Mouse (Mus musculus) hindbrain, embryonic 10.5 days (tissue): ENCODE measurements around the gene Emx1. TPM values are rescaled to one million over a fixed set of nuclear protein-coding genes. Genes with fewer than 3 reads are reported as not detected.

ENCODE experiments used
- DNase-seq: peaks from one replicate; pipeline ENCODE4 v3.0.0-alpha.2; 2017; ENCODE audit warnings: low spot score
- H3K27ac ChIP-seq: fragments of 300-500 bp; sonication (generic); 2 replicates; pipeline ENCODE4 v1.5.1; 2016; ENCODE audit warnings: mild to moderate bottlenecking, moderate library complexity
- H3K27me3 ChIP-seq: fragments of 300-500 bp; sonication (generic); 2 replicates; pipeline ENCODE4 v1.6.1; 2016; ENCODE audit warnings: mild to moderate bottlenecking; ENCODE audit not compliant: poor library complexity, insufficient read depth, severe bottlenecking
- H3K36me3 ChIP-seq: fragments of 300-500 bp; sonication (generic); 2 replicates; pipeline ENCODE4 v1.6.1; 2016; ENCODE audit warnings: mild to moderate bottlenecking, moderate library complexity
- H3K4me1 ChIP-seq: fragments of 300-500 bp; sonication (generic); replicated peaks from 2 replicates; pipeline ENCODE4 v1.6.1; 2016; ENCODE audit warnings: mild to moderate bottlenecking
- H3K4me3 ChIP-seq: fragments of 300-500 bp; sonication (generic); 2 replicates; pipeline ENCODE4 v1.5.1; 2016; ENCODE audit warnings: mild to moderate bottlenecking, moderate library complexity
- H3K9me3 ChIP-seq: fragments of 300-500 bp; sonication (generic); 2 replicates; pipeline ENCODE4 v1.6.1; 2016; ENCODE audit warnings: mild to moderate bottlenecking, moderate library complexity
- WGBS: fragments of 180-500 bp; shearing (Covaris S2); methylation state at CpG from one replicate; pipeline ENCODE4 v1.1.7; 2016; 5-methylcytosine and 5-hydroxymethylcytosine counted together
- polyA plus RNA-seq: library from polyadenylated mRNA; unstranded; fragments of >200 nt; fragmentation: Nextera tagmentation; extraction: Ambion mirVana; gene quantifications from 2 replicates; pipeline ENCODE4 v1.2.1, GENCODE M21; 2016

The Emx1 gene
- polyA plus RNA-seq, 1 experiment from 2014 or later, result 0.52 TPM

DNA sequence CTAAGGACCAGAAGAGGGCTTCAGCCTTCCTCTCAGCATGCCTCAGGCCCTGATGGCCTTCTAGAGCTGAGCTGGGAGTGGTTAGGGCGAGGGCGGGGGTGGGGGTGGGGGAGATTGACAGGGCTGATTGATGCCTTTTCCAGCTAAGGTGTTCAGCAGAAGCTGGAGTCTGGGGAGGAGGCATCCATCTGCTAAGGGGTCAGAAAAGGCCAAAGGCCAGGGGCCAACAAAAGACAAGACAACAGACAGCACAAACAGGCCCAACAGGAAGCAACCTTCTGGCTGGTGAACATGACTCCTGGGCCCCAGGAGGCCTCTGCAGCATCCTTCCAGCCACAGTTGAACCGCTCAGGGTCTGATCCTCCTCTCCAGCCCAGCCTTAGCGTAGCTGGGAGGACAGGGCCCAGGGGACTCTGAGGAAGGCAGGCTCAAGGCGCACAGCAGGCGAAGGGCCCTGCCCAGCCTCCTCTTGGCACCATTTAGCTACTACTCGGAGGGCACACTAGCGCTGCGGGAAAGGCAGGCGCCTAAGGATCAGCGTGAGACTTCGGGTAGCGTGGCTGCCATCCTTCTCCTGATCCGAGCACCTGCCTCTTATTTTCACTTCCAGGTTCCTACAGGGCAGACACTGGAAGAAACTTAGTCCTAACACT lies 36.4 kb downstream of the Emx1 start:
- 15% methylated on average over 14 of the region's 14 CpGs for WGBS
- Histone ChIP-seq H3K4me3 (no peak overlapping the region), H3K27ac (peak overlapping the region; percentile 76), H3K4me1 (peaks cover 64% of the 10 kb centered on the region), H3K9me3 (no peaks in the 10 kb centered on the region), H3K36me3 (no peaks in the 10 kb centered on the region), H3K27me3 (peaks cover 74% of the 10 kb centered on the region)
- DNase-seq, result peak; percentile 80

DNA sequence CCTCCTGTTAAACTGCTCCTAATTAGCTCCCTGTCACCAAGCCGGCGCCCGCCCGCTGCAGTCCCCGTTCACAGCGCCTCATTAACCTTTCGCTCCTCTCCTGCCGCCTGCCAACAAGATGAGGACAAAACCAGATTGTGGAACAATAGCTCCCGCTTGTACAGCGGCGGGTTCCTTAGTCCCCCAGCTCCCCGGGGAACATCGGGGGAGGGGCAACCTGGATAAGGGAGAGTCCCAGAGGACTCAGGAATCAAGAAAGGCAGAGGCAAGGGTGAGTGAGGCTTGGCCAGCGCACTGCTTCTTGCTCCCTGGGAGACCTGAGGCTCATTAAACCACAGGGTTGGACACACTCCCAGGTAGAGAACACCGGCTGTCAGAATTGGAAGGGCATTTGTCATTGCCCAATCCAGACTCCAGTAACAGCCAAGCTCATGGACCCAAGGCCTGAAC lies 37.2 kb downstream of the Emx1 start:
- Histone ChIP-seq H3K36me3 (no peaks in the 10 kb centered on the region), H3K9me3 (no peaks in the 10 kb centered on the region), H3K27ac (peak overlapping the region; percentile 76; the same call in 1 of the 2 replicates), H3K27me3 (peaks cover 81% of the 10 kb centered on the region), H3K4me3 (no peak overlapping the region), H3K4me1 (peaks cover 55% of the 10 kb centered on the region)
- 21% methylated on average over 15 of the region's 15 CpGs for WGBS
- peak; percentile 36 for DNase-seq

- Histone ChIP-seq H3K27ac (no peak overlapping the region), H3K9me3 (no peaks in the 10 kb centered on the region), H3K27me3 (peaks cover 92% of the 10 kb centered on the region), H3K4me3 (no peak overlapping the region), H3K4me1 (peaks cover 40% of the 10 kb centered on the region), H3K36me3 (no peaks in the 10 kb centered on the region)
- DNase-seq, result no peak
- WGBS, result 88% methylated on average over 9 of the region's 9 CpGs
Observed at GRCm38 (mm10) chr6:85226570-85226969, 39.3 kb downstream of the Emx1 start.

- Histone ChIP-seq H3K27ac (0 out of 2 replicates have a peak overlapping the region, but pooled peaks have one; percentile 10), H3K4me3 (no peak overlapping the region), H3K27me3 (peaks cover 91% of the 10 kb centered on the region), H3K36me3 (no peaks in the 10 kb centered on the region), H3K4me1 (peaks cover 40% of the 10 kb centered on the region), H3K9me3 (no peaks in the 10 kb centered on the region)
- no peak for DNase-seq
- WGBS, result 77% methylated on average over 2 of the region's 2 CpGs
Observed at GRCm38 (mm10) chr6:85227520-85227919, 40.3 kb downstream of the Emx1 start.

DNA sequence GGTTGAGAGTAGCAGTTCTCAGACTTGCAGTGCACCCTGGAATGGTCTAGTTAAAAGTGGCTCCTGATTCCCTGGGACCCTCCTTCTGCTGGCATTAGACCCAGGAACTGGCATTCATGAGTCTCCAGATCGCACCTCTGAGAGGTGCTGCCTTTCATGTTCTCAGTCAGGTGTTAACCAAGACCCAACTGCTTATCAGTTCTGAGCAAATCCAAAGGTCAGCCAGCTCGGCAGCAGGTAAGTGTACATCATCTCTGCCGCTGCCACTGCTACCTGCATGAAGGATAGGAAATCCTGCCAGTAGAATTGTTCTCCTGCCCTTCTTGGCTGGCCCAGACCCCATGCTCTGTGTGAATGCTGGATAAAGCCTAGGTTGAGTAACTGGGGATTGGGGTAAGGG lies 43.5 kb downstream of the Emx1 start:
- 78% methylated on average over 3 of the region's 3 CpGs for WGBS
- H3K4me1 ChIP-seq, result peaks cover 38% of the 10 kb centered on the region

GRCm38 (mm10) chr6:85231469-85231868 lies 44.2 kb downstream of the Emx1 start:
- no peaks in the 10 kb centered on the region for H3K36me3 ChIP-seq
- H3K27ac ChIP-seq, result 0 out of 2 replicates have a peak overlapping the region, but pooled peaks have one; percentile 24
- H3K27me3 ChIP-seq, result peaks cover 79% of the 10 kb centered on the region
- H3K9me3 ChIP-seq, result no peaks in the 10 kb centered on the region
- H3K4me1 ChIP-seq, result peaks cover 42% of the 10 kb centered on the region
- WGBS, result 23% methylated on average over 6 of the region's 6 CpGs
- no peak overlapping the region for H3K4me3 ChIP-seq
- no peak for DNase-seq

More for the DNA sequence above, 43.5 kb downstream of the Emx1 start:
- Histone ChIP-seq H3K27ac (no peak overlapping the region), H3K36me3 (no peaks in the 10 kb centered on the region), H3K9me3 (no peaks in the 10 kb centered on the region), H3K27me3 (peaks cover 85% of the 10 kb centered on the region), H3K4me3 (no peak overlapping the region)
- DNase-seq, result no peak

DNA sequence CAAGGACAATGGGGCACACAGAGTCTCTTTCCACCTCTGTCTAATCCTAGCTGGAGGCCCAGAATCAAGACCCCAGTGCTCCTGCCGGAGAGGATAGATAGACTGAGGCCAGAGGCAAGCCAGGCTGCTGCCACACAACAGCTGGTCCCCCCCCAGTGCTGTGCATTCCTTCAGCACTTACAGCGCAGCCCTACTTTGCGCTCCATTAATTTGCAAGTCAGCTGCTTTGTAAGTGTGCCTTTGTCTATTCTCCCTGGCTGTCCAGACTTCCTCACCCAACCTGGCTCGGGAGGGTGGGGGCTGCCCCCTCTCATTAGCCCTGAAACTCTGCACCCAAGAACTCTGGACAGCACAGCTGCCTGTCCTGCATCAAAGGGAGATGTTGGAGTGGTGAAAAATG lies 44.8 kb downstream of the Emx1 start:
- Histone ChIP-seq H3K4me1 (peaks cover 42% of the 10 kb centered on the region), H3K27me3 (peaks cover 73% of the 10 kb centered on the region), H3K36me3 (no peaks in the 10 kb centered on the region), H3K27ac (no peak overlapping the region; the same call in 1 of the 2 replicates), H3K4me3 (no peak overlapping the region), H3K9me3 (no peaks in the 10 kb centered on the region)
- 27% methylated on average over 4 of the region's 4 CpGs for WGBS
- no peak for DNase-seq

- Histone ChIP-seq H3K9me3 (no peaks in the 10 kb centered on the region), H3K36me3 (no peaks in the 10 kb centered on the region), H3K4me1 (peaks cover 42% of the 10 kb centered on the region), H3K27me3 (peaks cover 68% of the 10 kb centered on the region), H3K4me3 (no peak overlapping the region), H3K27ac (peak overlapping the region; percentile 51; the same call in 1 of the 2 replicates)
- 43% methylated on average over 7 of the region's 7 CpGs for WGBS
- DNase-seq, result no peak
Observed at GRCm38 (mm10) chr6:85232836-85233623, 45.8 kb downstream of the Emx1 start.

DNA sequence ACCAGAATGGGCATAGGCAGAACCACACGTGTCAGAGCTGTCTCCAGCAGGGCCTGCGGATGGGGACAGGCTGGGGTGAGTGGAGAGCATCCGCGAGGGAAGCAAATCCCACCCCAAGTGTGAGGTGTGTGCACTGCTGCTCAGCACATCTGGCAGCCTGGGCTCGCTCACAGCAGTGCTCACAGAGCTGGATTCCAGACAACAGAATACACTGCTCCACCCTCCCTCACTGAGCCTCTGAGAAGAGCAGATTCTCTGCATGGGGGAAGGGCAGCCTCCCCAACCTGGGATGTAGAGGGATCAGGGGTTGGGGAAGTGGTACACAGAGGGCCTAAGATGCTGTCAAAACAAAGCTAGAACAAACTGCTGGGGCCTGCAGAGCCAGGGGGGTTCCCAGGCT lies 47.6 kb downstream of the Emx1 start:
- H3K27me3 ChIP-seq, result peaks cover 54% of the 10 kb centered on the region

DNA sequence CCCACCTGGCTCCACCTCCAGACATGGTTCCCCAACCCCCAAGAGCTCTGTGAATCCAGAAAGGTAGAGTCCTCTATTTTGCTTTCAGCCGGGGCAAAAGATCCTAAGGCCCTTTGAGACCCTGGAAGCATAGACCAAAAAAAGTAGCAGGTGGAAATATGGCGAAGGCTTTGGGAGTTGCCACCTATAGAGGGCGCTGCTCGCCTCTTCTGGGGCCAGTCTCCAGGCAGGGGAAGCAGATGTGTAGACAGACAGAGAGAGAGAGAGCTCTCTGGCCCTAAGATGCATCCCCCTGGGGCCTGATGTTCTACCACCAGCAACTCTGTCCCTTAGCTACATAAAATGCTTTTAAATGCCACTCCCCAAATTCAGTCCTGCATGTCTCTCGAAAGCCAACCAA lies 49.8 kb downstream of the Emx1 start:
- Histone ChIP-seq H3K4me3 (no peak overlapping the region), H3K27me3 (peaks cover 34% of the 10 kb centered on the region), H3K27ac (no peak overlapping the region), H3K9me3 (no peaks in the 10 kb centered on the region), H3K4me1 (peaks cover 42% of the 10 kb centered on the region), H3K36me3 (no peaks in the 10 kb centered on the region)
- WGBS, result 43% methylated on average over 5 of the region's 5 CpGs
- DNase-seq, result peak; percentile 43

More for the DNA sequence above, 47.6 kb downstream of the Emx1 start:
- H3K27ac ChIP-seq, result no peak overlapping the region; the same call in none of the 2 replicates
- peaks cover 48% of the 10 kb centered on the region for H3K4me1 ChIP-seq
- H3K4me3 ChIP-seq, result no peak overlapping the region
- H3K9me3 ChIP-seq, result no peaks in the 10 kb centered on the region
- no peak for DNase-seq
- no peaks in the 10 kb centered on the region for H3K36me3 ChIP-seq
- 31% methylated on average over 5 of the region's 5 CpGs for WGBS

DNA sequence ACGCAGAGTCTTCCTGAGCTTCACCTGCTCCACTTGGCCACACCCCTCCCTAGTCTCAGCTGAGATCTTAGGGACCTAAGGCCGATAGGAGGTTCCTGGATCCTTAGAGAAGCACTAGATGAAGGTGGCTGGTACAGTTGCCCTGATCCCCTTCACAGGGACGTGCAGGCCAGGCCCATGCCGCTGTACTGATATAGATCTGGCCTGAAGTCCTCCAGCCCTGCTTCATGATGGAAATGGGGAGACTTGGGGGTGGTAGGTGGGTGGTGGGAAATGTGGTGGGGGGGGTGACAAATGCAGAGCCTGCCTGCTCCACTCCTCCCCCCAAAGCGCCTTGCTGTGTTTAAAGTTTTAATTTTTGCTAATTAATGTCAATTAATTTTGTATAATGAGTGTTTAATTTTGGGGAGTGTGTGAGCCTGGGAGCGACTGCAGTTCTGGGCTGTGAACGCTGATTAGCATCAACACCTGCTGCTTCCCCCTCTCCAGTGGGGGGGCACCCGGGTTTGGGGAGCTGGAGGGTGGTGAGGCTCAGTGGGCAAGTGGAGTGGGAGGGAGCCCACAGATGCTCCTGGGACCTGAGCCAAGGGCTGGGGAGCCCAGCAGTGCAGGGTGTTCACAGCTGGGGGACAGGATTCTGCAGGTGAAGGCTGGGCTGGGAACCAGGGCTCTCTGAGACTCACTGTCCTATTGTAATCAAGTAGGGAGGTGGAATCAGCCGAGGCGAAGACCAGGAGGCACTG lies 50.5 kb downstream of the Emx1 start:
- no peak for DNase-seq
- H3K27me3 ChIP-seq, result peaks cover 26% of the 10 kb centered on the region
- WGBS, result 62% methylated on average over 10 of the region's 10 CpGs
- peaks cover 34% of the 10 kb centered on the region for H3K4me1 ChIP-seq
- H3K27ac ChIP-seq, result no peak overlapping the region
- no peaks in the 10 kb centered on the region for H3K36me3 ChIP-seq
- no peak overlapping the region for H3K4me3 ChIP-seq
- H3K9me3 ChIP-seq, result no peaks in the 10 kb centered on the region

DNA sequence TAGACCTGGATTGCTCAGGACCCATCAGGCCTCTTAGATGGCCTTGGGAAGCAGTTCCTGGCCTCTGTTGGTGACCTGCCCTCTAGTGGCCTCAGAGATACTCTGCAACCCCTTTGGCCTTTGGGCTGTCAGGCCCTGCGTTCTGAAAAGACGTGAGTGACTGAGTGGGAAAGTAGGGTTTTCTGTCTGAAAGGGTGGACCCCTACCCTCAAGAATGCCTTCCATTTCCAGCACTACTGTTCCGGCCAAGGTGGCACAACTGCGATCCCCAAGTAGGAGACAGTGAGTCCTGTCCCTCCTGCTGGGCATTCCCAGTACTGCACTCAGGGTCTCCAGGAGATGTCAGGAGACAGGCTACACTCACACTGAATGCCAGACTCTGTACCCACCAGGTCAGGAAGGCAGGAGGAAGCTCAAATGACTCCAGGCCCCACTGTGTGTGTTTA lies 51.8 kb downstream of the Emx1 start:
- H3K27ac ChIP-seq, result no peak overlapping the region
- H3K9me3 ChIP-seq, result no peaks in the 10 kb centered on the region
- H3K4me1 ChIP-seq, result peaks cover 28% of the 10 kb centered on the region
- H3K27me3 ChIP-seq, result peaks cover 15% of the 10 kb centered on the region
- H3K4me3 ChIP-seq, result no peak overlapping the region
- no peaks in the 10 kb centered on the region for H3K36me3 ChIP-seq
- 9% methylated on average over 4 of the region's 4 CpGs for WGBS
- DNase-seq, result peak; percentile 83
